Mouse (Mus musculus): ENCODE results near the gene Serpina6. TPM values are rescaled to one million over a fixed set of nuclear protein-coding genes. Genes with fewer than 3 reads are reported as not detected.

Gene Serpina6
- polyA plus RNA-seq, 1 experiment from 2014 or later = 46.6 TPM

GRCm38 (mm10) chr12:103616860-103617261 lies 40.2 kb downstream of the Serpina6 start:
- H3K27me3 ChIP-seq = no peaks in the 10 kb centered on the region
- DNase-seq (ENCODE audit: low read depth, low spot score) = no peak
- POLR2A ChIA-PET = no interaction called here
- in situ Hi-C loops (cut with MboI; ENCODE audit: low pct_unique_long_range_greater_than_20kb) = no loop called here
- CTCF ChIA-PET = no interaction called here
- TF ChIP-seq CTCF (IDR thresholded peaks at IDR 0.05) = no peak
- ATAC-seq = no peak

- in situ Hi-C loops (cut with MboI; ENCODE audit: low pct_unique_long_range_greater_than_20kb) = no loop called here
- CTCF ChIA-PET = interaction anchor here (1.1 kb wide), 1 partner anchor 9 kb away, joined by 3 read pairs; no protein-coding TSS in a partner anchor
Observed at GRCm38 (mm10) chr12:103615734-103616133, 41.3 kb downstream of the Serpina6 start.

GRCm38 (mm10) chr12:103615141-103615540 lies 41.9 kb downstream of the Serpina6 start:
- no peak for DNase-seq (ENCODE audit: low read depth, low spot score)
- ChIA-PET POLR2A (no interaction called here), CTCF (interaction anchor here (1.1 kb wide), 2 partner anchors 9 to 17 kb away, joined by 3 read pairs; partner anchors contain the start of gene Serpina10)
- H3K27me3 ChIP-seq = no peaks in the 10 kb centered on the region
- ATAC-seq = no peak
- no peak for TF ChIP-seq CTCF (IDR thresholded peaks at IDR 0.05)
- in situ Hi-C loops (cut with MboI; ENCODE audit: low pct_unique_long_range_greater_than_20kb) = no loop called here

More at GRCm38 (mm10) chr12:103615734-103616133, 41.3 kb downstream of the Serpina6 start:
- DNase-seq (ENCODE audit: low read depth, low spot score) (no peak), ATAC-seq (no peak)
- H3K27me3 ChIP-seq = no peaks in the 10 kb centered on the region
- POLR2A ChIA-PET = no interaction called here
- TF ChIP-seq CTCF (IDR thresholded peaks at IDR 0.05) = no peak

DNA sequence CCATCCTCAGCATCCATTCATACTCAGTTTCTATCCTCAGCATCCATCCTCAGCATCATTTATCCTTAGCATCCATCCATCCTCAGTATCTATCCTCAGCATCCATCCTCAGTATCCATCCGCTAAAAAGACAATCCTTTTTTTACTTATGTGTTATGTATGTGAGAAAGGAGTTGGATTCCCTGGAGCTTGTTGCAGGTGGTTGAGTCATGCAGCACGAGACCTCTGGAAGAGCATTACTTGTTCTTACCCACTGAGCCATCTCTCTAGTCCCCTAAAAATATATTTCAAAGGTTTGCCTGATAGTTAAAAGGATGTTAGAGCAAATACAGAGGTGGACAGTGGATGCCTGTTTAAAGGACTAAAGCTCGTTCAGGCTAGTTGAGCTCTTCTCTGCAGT lies 55.2 kb downstream of the Serpina6 start:
- no peak for TF ChIP-seq CTCF (IDR thresholded peaks at IDR 0.05)
- DNase-seq (ENCODE audit: low read depth, low spot score) (no peak), ATAC-seq (no peak)
- in situ Hi-C loops (cut with MboI; ENCODE audit: low pct_unique_long_range_greater_than_20kb) = no loop called here
- POLR2A ChIA-PET = no interaction called here
- CTCF ChIA-PET = no interaction called here
- H3K27me3 ChIP-seq = no peaks in the 10 kb centered on the region

DNA sequence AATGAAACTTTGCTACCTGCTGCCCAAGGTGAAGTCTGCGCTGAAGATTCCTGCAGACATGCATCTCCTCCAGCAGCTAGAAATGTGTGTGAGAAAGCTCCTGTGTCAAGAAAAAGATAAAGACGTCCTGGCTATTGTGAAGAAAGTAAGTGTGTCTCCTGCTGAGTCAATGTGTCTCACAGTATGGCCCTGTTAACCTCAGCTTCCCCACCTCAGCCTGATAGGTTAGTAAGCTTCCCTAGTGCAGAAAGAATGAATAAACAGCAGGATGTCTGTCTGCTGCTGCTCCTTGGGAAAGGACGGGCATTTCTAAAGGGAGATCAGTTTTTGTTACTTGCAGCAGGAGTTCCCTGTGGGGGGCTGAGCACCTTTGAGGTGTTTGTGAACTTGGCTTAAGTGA lies 56.6 kb downstream of the Serpina6 start:
- ChIA-PET CTCF (no interaction called here), POLR2A (no interaction called here)
- in situ Hi-C loops (cut with MboI; ENCODE audit: low pct_unique_long_range_greater_than_20kb) = no loop called here
- no peaks in the 10 kb centered on the region for H3K27me3 ChIP-seq
- TF ChIP-seq CTCF (IDR thresholded peaks at IDR 0.05) = no peak
- ATAC-seq (no peak), DNase-seq (ENCODE audit: low read depth, low spot score) (no peak)

- POLR2A ChIA-PET = no interaction called here
- DNase-seq (ENCODE audit: low read depth, low spot score) (no peak), ATAC-seq (no peak)
- TF ChIP-seq CTCF (IDR thresholded peaks at IDR 0.05) = no peak
- in situ Hi-C loops (cut with MboI; ENCODE audit: low pct_unique_long_range_greater_than_20kb) = no loop called here
- CTCF ChIA-PET = no interaction called here
- H3K27me3 ChIP-seq = no peaks in the 10 kb centered on the region
Observed at GRCm38 (mm10) chr12:103598411-103598810, 58.6 kb downstream of the Serpina6 start.

Other genes starting within 250 kb of the Serpina6 start
- gene 9330161L09Rik, start 249.4 kb downstream of the Serpina6 start, polyA plus RNA-seq (2021) = 2.0 TPM
- 71.3 TPM for gene Ddx24, start 231.4 kb downstream of the Serpina6 start, polyA plus RNA-seq (2021)
- 83.4 TPM for gene Ifi27, start 223.0 kb downstream of the Serpina6 start, polyA plus RNA-seq (2021)
- gene Ifi27l2a, start 213.5 kb downstream of the Serpina6 start, polyA plus RNA-seq (2021) = 3.2 TPM
- not detected for gene Ifi27l2b, start 200.0 kb downstream of the Serpina6 start, polyA plus RNA-seq (2021)
- 10.6 TPM for gene Ppp4r4, start 124.9 kb downstream of the Serpina6 start, polyA plus RNA-seq (2021)
- 109 TPM for gene Serpina10, start 25.8 kb downstream of the Serpina6 start, polyA plus RNA-seq (2021)
- 1.4 TPM for gene Serpina16, start 18.9 kb upstream of the Serpina6 start, polyA plus RNA-seq (2021)
- gene Serpina1f, start 38.3 kb upstream of the Serpina6 start, polyA plus RNA-seq (2021) = 0.49 TPM
- gene Serpina1d, start 116.4 kb upstream of the Serpina6 start, polyA plus RNA-seq (2021) = not detected
- 0.50 TPM for gene Serpina1b, start 173.2 kb upstream of the Serpina6 start, polyA plus RNA-seq (2021)
- gene Serpina1a, start 206.3 kb upstream of the Serpina6 start, polyA plus RNA-seq (2021) = 0.05 TPM
- not detected for gene Serpina1c, start 247.7 kb upstream of the Serpina6 start, polyA plus RNA-seq (2021)

Measured in Patski (cell line).